Mouse (Mus musculus): ENCODE measurements at regions not wholly inside any gene's neighbourhood (a gene's known extent, or its start where the extent isn't known, plus 50 kb on each side); places are given as distances from the start of the nearest gene placed in this dataset.
A peak's percentile ranks its signal among the peaks of the same experiment; 100 is the strongest.

DNA sequence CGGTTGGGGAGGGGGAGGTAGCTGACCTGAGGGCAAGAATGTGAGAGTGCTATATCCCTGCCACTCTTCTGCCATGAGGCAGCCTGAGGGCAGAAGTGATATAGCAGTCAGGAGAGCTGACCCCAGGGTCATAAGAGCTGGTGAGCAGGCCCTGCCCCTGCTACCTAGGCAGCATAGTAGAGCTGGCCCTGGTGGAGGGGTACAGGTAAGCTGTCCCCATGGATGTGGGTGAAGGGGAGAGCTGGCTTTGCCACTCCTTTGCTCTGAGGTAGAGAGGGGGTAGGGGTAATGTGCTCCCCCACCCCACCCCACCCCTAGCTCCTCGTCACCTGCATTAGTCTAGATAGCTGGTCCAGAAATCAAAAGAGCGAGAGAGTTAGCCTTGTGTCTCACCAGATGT, 61.3 kb upstream of the Gm3839 start:
- intact Hi-C loops (cut with DNase I): no loop called here
- DNase-seq: no peak

DNA sequence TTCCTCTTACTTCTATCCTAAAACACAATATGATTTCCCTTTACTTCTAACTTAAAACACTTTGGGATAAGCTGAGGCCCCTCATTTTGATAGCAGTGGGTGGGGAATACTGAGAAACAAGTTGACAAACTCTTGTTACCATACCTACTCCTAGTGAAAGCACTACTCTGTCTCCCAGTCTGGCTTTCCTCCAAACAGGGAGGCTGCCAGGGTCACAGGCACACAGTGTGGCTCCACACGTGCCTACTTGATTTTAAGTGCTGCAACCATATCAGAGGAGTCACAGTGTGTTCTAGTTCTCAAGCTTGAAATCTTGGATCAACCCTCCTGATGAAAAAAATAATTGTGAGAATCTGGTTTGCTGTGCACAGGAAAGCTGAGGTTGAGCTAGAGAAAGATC, 65.8 kb upstream of the Gm3839 start:
- intact Hi-C loops (cut with DNase I): no loop called here
- DNase-seq: peak in 1 of 2 experiments; percentile 25

DNA sequence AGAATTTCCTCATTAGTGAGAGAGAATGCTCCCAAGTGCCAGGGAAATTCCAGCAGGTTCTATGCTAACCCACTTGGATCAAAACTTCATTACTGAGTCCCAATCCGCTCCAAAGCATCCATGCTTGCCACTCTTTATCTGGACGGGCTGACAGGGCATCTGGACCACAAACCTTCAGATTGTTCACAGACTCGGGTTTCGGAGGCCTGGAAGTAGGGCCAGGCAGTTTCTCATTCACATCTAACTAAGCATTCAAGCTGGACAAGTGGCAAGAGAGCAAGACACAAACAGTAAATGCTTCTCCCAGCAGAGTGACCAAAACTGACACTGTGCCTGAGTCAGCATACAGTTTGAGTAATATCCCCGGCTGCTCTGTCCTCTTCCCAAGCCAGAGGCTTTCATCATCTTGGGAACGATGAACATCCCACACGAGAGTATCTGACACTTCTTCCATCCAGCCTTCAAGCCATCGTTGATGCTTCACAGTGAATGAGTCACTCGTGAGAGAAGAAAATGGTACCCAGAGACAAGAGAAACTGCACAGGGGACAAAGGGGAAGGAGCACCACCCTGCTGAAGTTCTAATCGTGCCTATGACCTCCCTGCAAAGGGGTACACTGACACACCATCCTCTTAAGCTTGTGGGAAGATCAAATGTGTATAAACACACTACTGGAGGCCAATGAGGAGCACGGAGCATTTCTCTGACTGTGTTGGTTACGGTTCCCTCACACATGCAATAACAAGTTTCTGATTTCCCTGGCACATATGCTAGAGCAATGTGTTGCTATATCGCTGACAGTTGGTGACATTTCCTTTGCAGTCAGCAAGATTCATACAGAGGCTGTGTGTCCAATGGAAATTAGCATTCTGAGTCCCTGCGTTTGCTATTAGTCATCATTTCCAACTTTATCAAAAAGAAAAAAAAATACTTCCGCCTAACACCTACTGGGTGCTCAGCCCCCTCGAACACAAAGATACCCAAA, 72.0 kb upstream of the Gm3839 start:
- intact Hi-C loops (cut with DNase I): no loop called here

DNA sequence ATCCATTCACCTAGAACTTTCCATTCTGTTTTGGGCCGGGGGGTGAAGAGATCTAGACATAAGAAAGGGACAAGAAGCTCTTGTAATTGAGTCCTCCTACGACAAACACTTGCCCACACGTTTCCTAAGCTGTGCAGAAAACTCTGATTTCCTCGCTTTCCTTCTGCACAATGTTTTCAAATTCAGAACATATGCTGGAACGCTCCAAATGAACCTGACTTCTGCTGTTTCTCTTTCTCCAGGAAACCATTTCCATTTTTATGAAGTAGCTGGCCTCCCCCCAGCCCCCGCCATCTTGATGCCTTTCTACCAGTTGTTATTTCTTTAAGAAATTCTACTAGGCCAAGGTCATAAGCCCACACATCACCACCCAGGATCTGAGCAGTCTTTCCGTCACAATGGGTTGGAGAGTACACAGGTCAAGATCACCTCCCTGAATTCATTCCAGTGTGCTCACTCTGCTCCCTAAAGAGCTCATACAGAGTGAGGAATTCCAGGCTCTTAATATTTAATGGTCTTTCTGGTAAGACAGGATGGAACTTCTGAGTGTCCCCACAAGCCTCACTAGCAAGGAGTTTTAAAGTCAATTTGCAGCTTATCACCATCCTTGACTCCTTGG, 78.7 kb upstream of the Gm3839 start:
- DNase-seq: no peak
- intact Hi-C loops (cut with DNase I): loop anchor here (10.0 kb wide), 1 partner anchor 710 kb away; no protein-coding TSS in a partner anchor

More for the DNA sequence above, 72.0 kb upstream of the Gm3839 start:
- no peak for DNase-seq

DNA sequence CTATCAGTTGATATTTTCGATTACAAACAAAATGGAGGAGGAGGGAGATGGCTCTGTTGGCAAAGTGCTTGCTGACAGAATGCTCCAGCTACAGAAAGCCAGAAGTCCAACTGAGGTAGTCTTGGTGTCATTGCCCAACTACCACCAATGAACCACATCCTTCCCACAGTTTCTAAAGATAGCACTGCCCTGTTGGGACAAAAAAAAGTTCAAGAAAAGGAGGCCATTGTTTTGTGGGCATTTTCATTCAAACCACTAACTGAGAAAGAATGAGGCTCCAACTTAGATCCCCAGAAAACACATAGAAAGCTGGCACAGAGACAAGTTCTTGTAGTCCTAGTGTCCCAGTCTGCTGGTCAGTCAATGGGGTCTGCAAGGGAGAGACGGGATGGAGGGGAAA, 82.1 kb upstream of the Gm3839 start:
- intact Hi-C loops (cut with DNase I): loop anchor here (10.0 kb wide), 1 partner anchor 706 kb away; no protein-coding TSS in a partner anchor
- no peak for DNase-seq

DNA sequence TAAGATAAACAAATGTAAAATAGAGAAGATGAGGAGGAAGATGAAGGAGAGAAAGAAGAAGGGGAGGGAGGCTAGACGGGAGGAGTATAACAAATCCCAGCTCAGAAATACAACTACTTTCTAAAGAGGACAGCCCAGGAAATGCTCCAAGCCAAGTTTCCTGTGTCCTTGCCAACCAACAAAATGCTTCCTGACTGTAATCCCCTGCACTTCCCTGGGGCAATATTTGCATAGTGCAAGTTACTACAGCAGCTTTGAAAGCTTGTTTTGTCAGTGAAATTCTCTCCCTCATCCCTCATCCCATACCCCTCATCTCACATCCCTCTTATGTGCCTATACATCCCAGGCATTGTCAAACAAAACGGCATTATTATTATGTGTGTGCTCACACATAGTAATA, 83.7 kb upstream of the Gm3839 start:
- DNase-seq: no peak
- intact Hi-C loops (cut with DNase I): no loop called here

DNA sequence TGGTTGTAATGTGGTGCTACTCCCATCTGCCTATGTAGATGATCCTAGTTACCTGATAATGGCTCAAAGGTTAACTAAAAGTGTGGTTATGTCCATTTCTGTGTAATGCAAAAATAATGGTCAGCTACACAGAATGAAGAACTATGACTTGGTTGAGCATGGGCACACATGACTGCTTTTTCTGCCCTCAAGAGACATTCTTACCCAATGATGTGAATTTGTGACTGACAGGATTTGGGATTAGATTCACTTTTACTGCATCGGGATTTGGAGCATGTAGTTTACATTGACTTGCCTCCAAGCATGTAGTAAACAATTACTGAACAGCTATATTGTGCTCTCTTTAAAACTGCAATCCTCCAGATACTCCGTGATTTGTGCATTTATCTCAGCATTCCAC, 93.4 kb upstream of the Gm3839 start:
- intact Hi-C loops (cut with DNase I): no loop called here
- DNase-seq: no peak

DNA sequence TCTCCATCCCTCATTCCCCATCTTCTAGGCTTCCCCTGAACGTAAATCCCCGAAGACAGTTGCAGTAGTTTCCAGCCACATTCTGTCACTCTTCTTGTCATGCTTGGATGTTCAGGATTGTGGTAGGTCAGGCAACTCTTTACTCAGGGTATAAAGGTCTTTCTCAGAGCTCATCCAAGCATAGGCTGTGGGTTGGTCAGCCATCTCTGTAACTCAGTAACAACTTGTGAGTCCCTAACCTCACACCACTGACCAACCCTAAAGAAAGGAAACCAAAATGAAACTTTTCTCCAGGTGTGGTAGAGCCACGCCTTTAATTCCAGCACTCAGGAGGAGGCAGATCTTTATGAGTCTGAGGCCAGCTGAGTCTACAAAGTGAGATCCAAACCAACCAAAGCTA, 75.6 kb upstream of the Ptprg start:
- no peak for DNase-seq
- intact Hi-C loops (cut with DNase I): no loop called here

DNA sequence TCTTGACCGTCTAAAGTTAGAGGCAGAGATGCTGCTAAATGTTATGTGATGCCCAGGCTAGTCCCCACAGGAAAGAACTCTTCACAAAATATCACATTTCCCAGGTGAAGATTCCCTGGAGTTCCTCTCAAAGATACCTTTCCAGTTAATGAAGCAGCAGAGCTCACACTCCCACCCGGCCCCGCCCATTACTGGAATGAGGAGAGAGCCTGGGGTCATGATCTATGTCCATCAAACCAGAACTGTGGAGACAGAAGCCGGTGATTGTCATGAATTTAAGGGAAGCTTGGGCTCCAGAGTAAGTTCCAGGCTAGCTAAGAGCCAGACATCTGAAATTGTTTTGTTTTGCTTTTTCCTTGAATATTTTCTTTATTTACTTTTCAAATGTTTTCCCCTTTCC, 71.2 kb upstream of the Ptprg start:
- DNase-seq: no peak
- intact Hi-C loops (cut with DNase I): no loop called here

DNA sequence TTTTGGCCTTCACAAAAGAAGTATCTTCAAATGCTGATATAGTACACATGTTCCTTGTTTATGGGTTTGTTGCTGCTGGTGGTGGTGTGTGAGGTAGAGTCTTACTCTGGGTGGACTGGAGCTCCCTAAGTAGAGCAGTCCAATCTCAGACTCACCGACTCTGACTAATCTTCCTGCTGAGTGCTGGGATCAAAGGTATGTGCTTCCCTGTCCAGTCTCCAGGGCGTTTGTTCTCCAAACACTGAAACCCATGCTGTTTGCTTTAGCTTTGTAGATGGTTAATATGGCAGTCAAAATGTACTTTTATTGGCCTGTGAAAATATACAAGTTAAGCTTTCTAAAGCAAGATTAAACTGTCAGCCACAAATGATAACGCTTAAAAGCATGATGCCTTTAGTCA, 67.0 kb upstream of the Ptprg start:
- intact Hi-C loops (cut with DNase I): no loop called here
- no peak for DNase-seq

DNA sequence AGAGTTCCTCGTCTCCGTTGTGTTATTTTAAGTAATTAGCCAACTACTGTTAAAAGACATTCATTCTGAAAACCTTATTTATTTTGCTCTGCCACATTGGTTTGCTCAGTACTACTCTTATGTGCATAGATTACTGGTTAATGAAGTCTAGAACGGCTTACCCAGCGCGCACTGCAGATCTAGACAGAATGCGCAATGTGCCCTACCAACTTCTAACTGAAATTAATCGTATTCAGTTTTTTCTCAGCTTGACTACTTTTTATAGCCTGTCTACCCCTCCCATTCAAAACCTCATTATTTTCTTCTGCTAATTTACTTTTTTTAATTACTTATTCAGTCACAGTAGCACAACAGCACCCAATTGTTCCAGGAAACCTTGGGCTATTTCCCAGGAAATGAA, 51.6 kb upstream of the Ptprg start:
- no peak for DNase-seq
- intact Hi-C loops (cut with DNase I): no loop called here

DNA sequence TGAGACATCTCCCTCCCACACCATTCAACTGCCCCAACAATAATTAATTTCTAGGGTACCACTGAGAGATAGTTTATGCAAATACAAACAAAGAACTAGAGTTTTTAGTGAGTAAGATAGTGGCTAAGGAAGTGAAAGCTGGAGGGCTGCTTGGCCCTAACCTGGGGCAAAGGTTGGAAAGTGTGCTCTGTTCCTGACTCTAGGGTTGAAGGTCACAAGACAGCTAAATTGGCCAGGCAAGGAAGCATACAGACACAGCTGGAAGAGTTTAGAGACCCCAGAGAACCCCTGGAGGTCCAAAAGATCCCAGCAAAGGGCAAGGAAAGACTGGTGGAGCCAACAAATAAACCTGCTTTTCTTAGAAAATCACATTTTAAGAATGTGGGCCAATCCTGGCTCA, 50.2 kb upstream of the Ptprg start:
- intact Hi-C loops (cut with DNase I): no loop called here
- no peak for DNase-seq

Measured in heart, postnatal 14 days (tissue).